Mouse (Mus musculus) CH12.LX (cell line): ENCODE results near the gene Nod1. TPM values are rescaled to one million over a fixed set of nuclear protein-coding genes. Genes with fewer than 3 reads are reported as not detected.

ENCODE experiments used
- DNase-seq: peaks from one replicate; pipeline ENCODE4 v3.0.0-alpha.2; 2013; ENCODE audit errors: extremely low read depth
- H3K27ac ChIP-seq: 2 replicates; pipeline ENCODE4 v1.5.1; 2012; ENCODE audit warnings: low read depth, mild to moderate bottlenecking, control low read depth, moderate library complexity; ENCODE audit not compliant: insufficient read depth
- H3K27me3 ChIP-seq: replicated peaks from 2 replicates; pipeline ENCODE3; 2012; ENCODE audit warnings: inconsistent platforms
- H3K36me3 ChIP-seq, 2 experiments: replicated peaks in 1 of 2; 2 replicates each; pipeline versions ENCODE3 to v1.6.1; 2012; ENCODE audit warnings: inconsistent platforms in 1 of 2, low read length in 1 of 2, mild to moderate bottlenecking in 1 of 2, mixed read lengths in 1 of 2, moderate library complexity in 1 of 2; ENCODE audit not compliant: control insufficient read depth in 1 of 2, insufficient read depth in 1 of 2
- H3K4me1 ChIP-seq, 2 experiments: 2 replicates each; pipeline ENCODE4 v1.6.1; 2012; ENCODE audit warnings: inconsistent platforms in 1 of 2, moderate library complexity in 1 of 2; ENCODE audit not compliant: insufficient read depth in 2 of 2, control insufficient read depth in 1 of 2
- H3K4me2 ChIP-seq: 2 replicates; pipeline ENCODE4 v1.6.1; 2012; ENCODE audit warnings: low read depth, mild to moderate bottlenecking, control low read depth; ENCODE audit not compliant: poor library complexity, insufficient read depth, severe bottlenecking
- H3K4me3 ChIP-seq, 3 experiments: fragments of 150-350 bp in 1 of 3; sonication (generic) in 1 of 3; replicated peaks in 1 of 3; 2 replicates each; pipeline versions ENCODE3 to v1.5.1; 2011 to 2012; ENCODE audit warnings: low read depth in 2 of 3, low read length in 2 of 3, mild to moderate bottlenecking in 2 of 3, moderate library complexity in 2 of 3, control low read depth in 1 of 3, improper control_type of control experiment in 1 of 3, inconsistent platforms in 1 of 3, mixed read lengths in 1 of 3; ENCODE audit not compliant: poor library complexity in 1 of 3
- H3K79me2 ChIP-seq: replicated peaks from 2 replicates; pipeline ENCODE4 v1.6.1; 2012; ENCODE audit warnings: mild to moderate bottlenecking, moderate library complexity; ENCODE audit not compliant: control insufficient read depth, poor library complexity, insufficient read depth, severe bottlenecking; ENCODE audit errors: extremely low read depth
- H3K9ac ChIP-seq: 2 replicates; pipeline ENCODE4 v1.6.1; 2012; ENCODE audit warnings: low read depth, mild to moderate bottlenecking, control low read depth, moderate library complexity; ENCODE audit not compliant: insufficient read depth
- H3K9me3 ChIP-seq: replicated peaks from 2 replicates; pipeline ENCODE3; 2012; ENCODE audit warnings: low read length, inconsistent platforms, mixed read lengths
- CHD1 ChIP-seq: IDR thresholded peaks from 2 replicates; pipeline ENCODE4 v1.6.1; 2012; ENCODE audit warnings: low read depth, low read length, improper control_type of control experiment, inconsistent platforms
- CHD2 ChIP-seq: IDR thresholded peaks from 2 replicates; pipeline ENCODE4 v1.6.1; 2011; ENCODE audit warnings: low read length, improper control_type of control experiment
- CTCF ChIP-seq, 2 experiments: IDR thresholded peaks in 1 of 2; conservative IDR thresholded peaks in 1 of 2; 2 replicates each; pipeline ENCODE4 v1.5.1; 2011 to 2012; ENCODE audit warnings: low read depth in 2 of 2, low read length in 2 of 2, improper control_type of control experiment in 1 of 2, inconsistent platforms in 1 of 2, mild to moderate bottlenecking in 1 of 2, moderate library complexity in 1 of 2
- E2F4 ChIP-seq: IDR thresholded peaks from 2 replicates; pipeline ENCODE4 v1.6.1; 2011; ENCODE audit warnings: low read depth, low read length, improper control_type of control experiment; ENCODE audit not compliant: insufficient replicate concordance
- EP300 ChIP-seq: IDR thresholded peaks from 2 replicates; pipeline ENCODE4 v1.6.1; 2011; ENCODE audit warnings: low read length, improper control_type of control experiment
- ETS1 ChIP-seq: conservative IDR thresholded peaks from 2 replicates; pipeline ENCODE4 v1.6.1; 2012; ENCODE audit warnings: low read depth, mild to moderate bottlenecking, inconsistent platforms, low read length, improper control_type of control experiment, moderate library complexity
- GABPA ChIP-seq: IDR thresholded peaks from 2 replicates; pipeline ENCODE4 v1.6.1; 2012; ENCODE audit warnings: low read depth, low read length, improper control_type of control experiment, inconsistent platforms; ENCODE audit not compliant: insufficient replicate concordance
- IRF4 ChIP-seq: IDR thresholded peaks from 2 replicates; pipeline ENCODE4 v1.6.1; 2014; ENCODE audit warnings: low read depth, mild to moderate bottlenecking, inconsistent platforms, low read length, improper control_type of control experiment
- JUN ChIP-seq: IDR thresholded peaks from 2 replicates; pipeline ENCODE4 v1.6.1; 2011; ENCODE audit warnings: low read depth, mild to moderate bottlenecking, low read length, improper control_type of control experiment, moderate library complexity; ENCODE audit not compliant: insufficient read depth
- MAZ ChIP-seq: IDR thresholded peaks from 2 replicates; pipeline ENCODE4 v1.6.1; 2012; ENCODE audit warnings: low read depth, mild to moderate bottlenecking, inconsistent platforms, low read length, improper control_type of control experiment, moderate library complexity
- MEF2A ChIP-seq: IDR thresholded peaks from 2 replicates; pipeline ENCODE4 v1.6.1; 2014; ENCODE audit warnings: low read depth, mild to moderate bottlenecking, inconsistent platforms, low read length, improper control_type of control experiment, borderline replicate concordance
- MXI1 ChIP-seq: IDR thresholded peaks from 2 replicates; pipeline ENCODE4 v1.6.1; 2011; ENCODE audit warnings: mild to moderate bottlenecking, low read depth, low read length, improper control_type of control experiment
- MYC ChIP-seq: IDR thresholded peaks from 2 replicates; pipeline ENCODE4 v1.6.1; 2011; ENCODE audit warnings: low read depth, mild to moderate bottlenecking, improper control_type of control experiment, low read length
- NELFE ChIP-seq: IDR thresholded peaks from 2 replicates; pipeline ENCODE4 v1.6.1; 2011; ENCODE audit warnings: low read depth, low read length, improper control_type of control experiment
- RAD21 ChIP-seq: IDR thresholded peaks from 2 replicates; pipeline ENCODE4 v1.6.1; 2011; ENCODE audit warnings: low read depth, mild to moderate bottlenecking, low read length, improper control_type of control experiment, moderate library complexity
- RCOR1 ChIP-seq: conservative IDR thresholded peaks from 2 replicates; pipeline ENCODE4 v1.6.1; 2012; ENCODE audit warnings: low read depth, mild to moderate bottlenecking, inconsistent platforms, low read length, improper control_type of control experiment
- SIN3A ChIP-seq: IDR thresholded peaks from 2 replicates; pipeline ENCODE4 v1.6.1; 2012; ENCODE audit warnings: low read length, improper control_type of control experiment, inconsistent platforms
- SMC3 ChIP-seq: IDR thresholded peaks from 2 replicates; pipeline ENCODE4 v1.6.1; 2011; ENCODE audit warnings: low read depth, low read length, improper control_type of control experiment
- TCF12 ChIP-seq: IDR thresholded peaks from 2 replicates; pipeline ENCODE4 v1.6.1; 2014; ENCODE audit warnings: low read depth, mild to moderate bottlenecking, inconsistent platforms, low read length, improper control_type of control experiment
- UBTF ChIP-seq: IDR thresholded peaks from 2 replicates; pipeline ENCODE4 v1.6.1; 2012; ENCODE audit warnings: low read depth, mild to moderate bottlenecking, inconsistent platforms, low read length, improper control_type of control experiment, moderate library complexity
- USF1 ChIP-seq: IDR thresholded peaks from 2 replicates; pipeline ENCODE4 v1.6.1; 2014; ENCODE audit warnings: low read depth, mild to moderate bottlenecking, inconsistent platforms, low read length, improper control_type of control experiment
- USF2 ChIP-seq: conservative IDR thresholded peaks from 2 replicates; pipeline ENCODE4 v1.6.1; 2011; ENCODE audit warnings: low read depth, low read length, improper control_type of control experiment
- ZC3H11A ChIP-seq: IDR thresholded peaks from 2 replicates; pipeline ENCODE4 v1.6.1; 2012; ENCODE audit warnings: low read depth, mild to moderate bottlenecking, inconsistent platforms, low read length, improper control_type of control experiment
- dilution Hi-C: fragments of 300-500 bp; cut with MboI; formaldehyde crosslinking; loops from 2 replicates; pipeline ENCODE4 v1.14.3; 2020; ENCODE audit warnings: low sequenced_read_pairs; ENCODE audit not compliant: extremely low pct_unique_long_range_greater_than_20kb, extremely low pct_ligation_motif_present
- in situ Hi-C: fragments of 300-500 bp; cut with MboI; formaldehyde crosslinking; loops from 3 replicates; pipeline ENCODE4 v1.14.3; 2019; ENCODE audit warnings: low sequenced_read_pairs, low pct_ligation_motif_present, low pct_unique_long_range_greater_than_20kb, mixed read lengths
- polyA plus RNA-seq: library from polyadenylated mRNA; unstranded; fragments of >175 nt; gene quantifications from 2 replicates; pipeline ENCODE4 v1.2.1, GENCODE M21; 2012; ENCODE audit warnings: low read depth; ENCODE audit not compliant: insufficient read length
- total RNA-seq, 2 experiments: library from RNA; depleted of rRNA; stranded (reverse); fragments of 300-350 nt in 1 of 2; fragments of >200 nt in 1 of 2; gene quantifications; 2 replicates each; pipeline ENCODE4 v1.2.3; 2012 to 2014

Nod1 gene
- total and polyA plus RNA-seq, 3 experiments, result 0.29 to 0.46 (median 0.30) TPM

- TF ChIP-seq USF1 (no peak), CHD2 (no peak), NELFE (no peak), MXI1 (no peak), IRF4 (no peak), SMC3 (no peak), UBTF (no peak), CTCF (conservative IDR thresholded peaks at IDR 0.05 in 1 of 2, IDR thresholded peaks at IDR 0.05 in 1 of 2; ENCODE audit: low read depth in 2 of 2, low read length in 2 of 2) (no peak)
- TF ChIP-seq, all 38 proteins: peak for 0
- Histone ChIP-seq H3K4me2 (no peak overlapping the region), H3K36me3 (no peaks in the 10 kb centered on the region), H3K9me3 (no peaks in the 10 kb centered on the region), H3K4me3 (no peak overlapping the region), H3K4me1 (peaks cover 3 to 36% of the 10 kb centered on the region in 2 experiments), H3K27ac (no peak overlapping the region), H3K27me3 (peaks cover 19% of the 10 kb centered on the region), H3K9ac (no peak overlapping the region), H3K79me2 (no peaks in the 10 kb centered on the region)
- in situ Hi-C loops (no loop called here), dilution Hi-C loops (no loop called here)
- no peak for DNase-seq
These were observed 4.8 kb downstream of the Nod1 start for GRCm38 (mm10) chr6:54967591-54967990.

GRCm38 (mm10) chr6:54965234-54965633 is 7.2 kb downstream of the Nod1 start:
- dilution Hi-C loops, result no loop called here

DNA sequence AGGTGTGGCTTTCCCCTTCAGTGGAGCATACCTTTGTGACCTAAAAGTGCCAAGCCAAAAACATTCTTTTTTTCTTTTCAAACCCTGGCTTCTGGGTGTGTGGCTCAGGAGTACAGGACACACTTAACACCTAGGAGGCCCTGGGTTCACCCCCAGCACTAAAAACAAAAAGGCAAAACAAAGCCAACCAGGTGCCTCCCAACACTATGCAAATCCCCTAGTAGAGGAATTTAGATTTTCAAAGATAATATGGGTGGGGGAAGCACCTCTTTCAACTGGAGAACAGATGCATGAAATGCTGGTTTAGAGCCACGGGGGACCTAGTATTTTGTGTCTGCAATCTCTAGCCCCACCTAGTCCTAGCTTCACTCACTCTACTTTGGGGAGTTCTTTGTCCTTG is 7.7 kb downstream of the Nod1 start:
- H3K9me3 ChIP-seq, result no peaks in the 10 kb centered on the region
- H3K27me3 ChIP-seq, result no peaks in the 10 kb centered on the region
- no peak overlapping the region for H3K4me3 ChIP-seq
- no peaks in the 10 kb centered on the region for H3K79me2 ChIP-seq
- no peaks in the 10 kb centered on the region for H3K36me3 ChIP-seq
- dilution Hi-C loops (no loop called here), in situ Hi-C loops (no loop called here)
- peaks cover 3 to 30% of the 10 kb centered on the region in 2 experiments for H3K4me1 ChIP-seq
- no peak overlapping the region for H3K4me2 ChIP-seq
- TF ChIP-seq JUN (no peak), TCF12 (peak; percentile 26; the same call in 1 of the 2 replicates), EP300 (0 out of 2 replicates have a peak, but pooled peaks have one; percentile 45), SMC3 (0 out of 2 replicates have a peak, but pooled peaks have one; percentile 8), NELFE (no peak), CTCF (conservative IDR thresholded peaks at IDR 0.05 in 1 of 2, IDR thresholded peaks at IDR 0.05 in 1 of 2; ENCODE audit: low read depth in 2 of 2, low read length in 2 of 2) (peak in 1 of 2 experiments; percentile 5; a peak in 1 of 4 replicates)
- H3K9ac ChIP-seq, result no peak overlapping the region
- DNase-seq, result peak; percentile 79
- no peak overlapping the region for H3K27ac ChIP-seq

More at GRCm38 (mm10) chr6:54965234-54965633, 7.2 kb downstream of the Nod1 start:
- H3K4me1 ChIP-seq, result peaks cover 3 to 30% of the 10 kb centered on the region in 2 experiments
- no peak for DNase-seq
- H3K27ac ChIP-seq, result no peak overlapping the region
- H3K9ac ChIP-seq, result no peak overlapping the region
- H3K9me3 ChIP-seq, result no peaks in the 10 kb centered on the region
- H3K4me3 ChIP-seq, result no peak overlapping the region
- H3K79me2 ChIP-seq, result no peaks in the 10 kb centered on the region
- H3K4me2 ChIP-seq, result no peak overlapping the region
- peaks cover 2% of the 10 kb centered on the region for H3K27me3 ChIP-seq
- TF ChIP-seq E2F4 (no peak), MAZ (no peak), CHD1 (no peak), CTCF (conservative IDR thresholded peaks at IDR 0.05 in 1 of 2, IDR thresholded peaks at IDR 0.05 in 1 of 2; ENCODE audit: low read depth in 2 of 2, low read length in 2 of 2) (no peak), ZC3H11A (no peak), EP300 (no peak), MYC (no peak), MEF2A (no peak), GABPA (no peak), USF1 (no peak), ETS1 (no peak), IRF4 (no peak), RCOR1 (no peak), RAD21 (no peak), SIN3A (no peak), UBTF (no peak), TCF12 (no peak), USF2 (no peak), NELFE (no peak)
- in situ Hi-C loops, result no loop called here
- H3K36me3 ChIP-seq, result no peaks in the 10 kb centered on the region
